Mouse (Mus musculus) megakaryocyte-erythroid progenitor cell, adult 5-6 weeks (primary cell): ENCODE measurements around the gene Crybg1. TPM values are rescaled to one million over a fixed set of nuclear protein-coding genes. Genes with fewer than 3 reads are reported as not detected.
A peak's percentile ranks its signal among the peaks of the same experiment; 100 is the strongest.

Experiments
- ATAC-seq: replicated peaks from 2 replicates; pipeline ENCODE4 v1.8.0; 2016; ENCODE audit warnings: mild to moderate bottlenecking, inconsistent platforms; ENCODE audit not compliant: severe bottlenecking, poor library complexity, low FRiP score, low TSS enrichment
- total RNA-seq, 2 experiments: library from RNA; stranded (forward) in 1 of 2; stranded (reverse) in 1 of 2; fragments of 200-1000, 215-1000 nt in 1 of 2; fragments of >200 nt in 1 of 2; fragmentation: Nextera tagmentation in 1 of 2; gene quantifications; 2 replicates each; pipeline ENCODE4 v1.2.3; 2014 to 2017

Gene Crybg1
- total RNA-seq (2014; fragmentation: Nextera tagmentation) (0.44 and 1.9 TPM in 2 replicates), total RNA-seq (2017) (1.1 TPM in 1 of 2 replicates, not detected in the other)

- peak; percentile 91 for ATAC-seq
Observed at GRCm38 (mm10) chr10:44148337-44149317, at the start of gene Crybg1. Gene Crybg1, minus strand, starts transcription at chr10:44148853.

GRCm38 (mm10) chr10:44177365-44177764, 28.7 kb upstream of the Crybg1 start:
- ATAC-seq: peak; percentile 84

GRCm38 (mm10) chr10:44176548-44176947, 27.9 kb upstream of the Crybg1 start:
- no peak for ATAC-seq

- ATAC-seq: peak; percentile 51
Observed at GRCm38 (mm10) chr10:44176120-44176519, 27.5 kb upstream of the Crybg1 start.

GRCm38 (mm10) chr10:44170145-44170544, 21.5 kb upstream of the Crybg1 start:
- ATAC-seq: no peak

GRCm38 (mm10) chr10:44167061-44167460, 18.4 kb upstream of the Crybg1 start:
- no peak for ATAC-seq

GRCm38 (mm10) chr10:44164258-44164975, 15.8 kb upstream of the Crybg1 start:
- peak; percentile 96 for ATAC-seq

GRCm38 (mm10) chr10:44163028-44163427, 14.4 kb upstream of the Crybg1 start:
- ATAC-seq: no peak

GRCm38 (mm10) chr10:44160150-44160549, 11.5 kb upstream of the Crybg1 start:
- ATAC-seq: no peak

- no peak for ATAC-seq
Observed at GRCm38 (mm10) chr10:44157489-44157888, 8.8 kb upstream of the Crybg1 start.

GRCm38 (mm10) chr10:44150501-44150900, 1.8 kb upstream of the Crybg1 start:
- ATAC-seq: no peak

- no peak for ATAC-seq
Observed at GRCm38 (mm10) chr10:44143401-44143800, 5.3 kb downstream of the Crybg1 start.

GRCm38 (mm10) chr10:44138137-44138855, 10.4 kb downstream of the Crybg1 start:
- ATAC-seq: no peak

GRCm38 (mm10) chr10:44126047-44126446, 22.6 kb downstream of the Crybg1 start:
- no peak for ATAC-seq

- ATAC-seq: no peak
Observed at GRCm38 (mm10) chr10:44124400-44124933, 24.2 kb downstream of the Crybg1 start.

- ATAC-seq: no peak
Observed at GRCm38 (mm10) chr10:44118616-44119015, 30.0 kb downstream of the Crybg1 start.

GRCm38 (mm10) chr10:44116796-44117195, 31.9 kb downstream of the Crybg1 start:
- ATAC-seq: no peak

GRCm38 (mm10) chr10:44114611-44115010, 34.0 kb downstream of the Crybg1 start:
- no peak for ATAC-seq

- no peak for ATAC-seq
Observed at GRCm38 (mm10) chr10:44112005-44112675, 36.5 kb downstream of the Crybg1 start.
